Mouse (Mus musculus) urinary bladder, adult 2 months (tissue): ENCODE data around the gene Src. TPM values are rescaled to one million over a fixed set of nuclear protein-coding genes. Genes with fewer than 3 reads are reported as not detected.

ENCODE experiments used
- DNase-seq: peaks from one replicate; pipeline ENCODE4 v3.0.0; 2022; ENCODE audit warnings: low spot score
- polyA plus RNA-seq: library from polyadenylated mRNA; depleted of rRNA; stranded (reverse); fragments of >200 nt; gene quantifications from 2 replicates; pipeline ENCODE4 v1.2.3, GENCODE M21; 2012

The Src gene
- polyA plus RNA-seq, 1 experiment, result 63.4 TPM

DNA sequence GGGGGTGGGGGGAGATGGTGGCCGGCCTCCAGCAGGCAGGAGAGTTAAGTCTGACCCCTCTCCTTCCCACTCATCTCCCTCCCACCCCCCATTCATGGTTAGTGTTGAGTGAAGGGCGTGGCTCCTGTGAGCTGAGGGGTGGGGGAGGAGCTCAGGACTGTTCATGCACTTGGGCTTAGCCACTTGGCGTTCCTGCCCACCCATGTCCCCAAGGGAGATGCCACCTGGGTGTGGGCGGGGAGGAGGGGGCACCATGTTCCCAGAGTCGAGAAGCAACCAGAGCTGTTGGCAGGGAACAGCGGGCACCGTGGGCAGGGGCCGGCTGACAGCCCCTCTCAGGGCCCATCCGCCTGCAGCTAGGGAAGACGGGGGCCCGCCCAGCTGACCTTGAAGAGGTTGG lies 18.3 kb downstream of the Src start:
- no peak for DNase-seq

DNA sequence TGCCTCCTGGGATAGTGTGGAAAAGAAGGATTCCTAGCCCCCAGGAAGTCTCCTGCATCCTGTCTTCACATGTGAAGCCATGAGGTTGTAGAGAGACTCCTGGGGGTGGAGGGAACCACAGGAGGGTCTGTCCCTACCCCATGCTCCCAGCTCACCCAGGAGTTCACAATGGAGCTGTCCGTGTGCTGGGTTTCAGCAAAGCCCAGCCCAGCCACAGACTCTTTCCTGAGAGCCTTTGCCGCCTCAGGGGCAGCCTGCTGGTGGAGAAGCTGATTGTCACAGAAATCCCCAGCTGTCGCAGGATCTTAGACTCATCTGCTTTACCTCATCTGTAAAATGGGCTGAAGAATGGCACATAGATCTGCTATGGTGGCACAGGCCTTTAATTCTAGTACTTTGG lies 18.9 kb downstream of the Src start:
- DNase-seq, result no peak

DNA sequence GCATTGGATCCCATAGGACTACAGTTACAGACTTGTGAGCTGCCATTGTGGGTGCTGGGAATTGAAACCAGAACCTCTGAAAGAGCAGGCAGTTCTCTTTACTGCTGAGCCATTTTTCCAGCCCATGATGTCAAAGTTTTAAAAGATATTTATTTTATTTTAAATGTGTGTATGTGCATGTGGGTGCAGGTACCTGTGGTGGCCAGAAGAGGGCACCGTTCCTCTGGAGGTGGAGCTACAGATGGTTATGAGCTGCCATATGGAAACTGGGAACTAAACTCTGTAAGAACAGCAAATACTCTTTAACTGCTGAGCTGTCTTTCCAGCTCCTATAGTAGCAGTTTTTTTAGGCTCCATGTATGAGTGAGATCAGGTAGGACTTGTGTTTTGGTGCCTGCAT lies 23.1 kb downstream of the Src start:
- DNase-seq, result no peak

DNA sequence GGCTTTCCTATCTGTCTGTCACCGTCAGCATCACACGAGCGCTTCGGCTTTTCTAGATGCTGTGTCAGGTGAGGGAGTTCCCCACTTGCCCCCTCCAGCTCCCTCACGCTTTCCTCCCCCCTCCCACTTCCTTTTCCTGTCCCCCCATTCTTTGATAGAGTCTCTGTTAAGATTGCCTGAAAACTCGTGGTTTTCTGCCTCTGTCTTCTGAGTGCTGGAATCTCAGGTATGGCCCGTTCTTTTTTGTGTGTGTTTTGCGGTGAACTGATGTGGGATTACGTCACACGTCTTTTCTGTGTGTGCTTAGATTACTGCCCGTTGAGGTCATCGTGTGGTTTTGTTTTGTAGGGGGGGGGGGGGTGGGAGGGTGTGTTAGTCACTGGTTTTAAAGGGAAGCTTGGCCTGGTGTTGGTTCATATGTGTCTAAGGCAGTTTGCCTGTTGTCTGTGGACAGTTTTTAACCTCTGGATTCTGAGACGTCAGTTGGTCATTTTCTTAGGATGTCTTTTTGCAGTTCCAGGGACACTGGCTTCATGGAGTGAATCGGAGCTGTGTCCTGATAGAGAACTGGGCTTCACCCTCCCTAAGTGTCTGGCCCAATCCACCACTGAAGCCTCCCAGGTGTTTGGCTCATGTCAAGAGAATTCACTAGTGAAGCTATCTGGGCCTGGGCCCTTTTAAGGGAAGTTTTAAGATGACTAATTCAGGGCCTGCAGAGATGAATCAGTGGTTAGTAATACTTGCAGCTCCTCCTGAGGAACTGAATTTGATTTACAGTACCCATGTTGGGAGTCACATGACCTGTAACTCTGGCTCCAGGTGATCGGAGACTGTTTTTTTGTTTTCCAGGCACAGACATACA lies 29.3 kb downstream of the Src start:
- DNase-seq, result no peak

DNA sequence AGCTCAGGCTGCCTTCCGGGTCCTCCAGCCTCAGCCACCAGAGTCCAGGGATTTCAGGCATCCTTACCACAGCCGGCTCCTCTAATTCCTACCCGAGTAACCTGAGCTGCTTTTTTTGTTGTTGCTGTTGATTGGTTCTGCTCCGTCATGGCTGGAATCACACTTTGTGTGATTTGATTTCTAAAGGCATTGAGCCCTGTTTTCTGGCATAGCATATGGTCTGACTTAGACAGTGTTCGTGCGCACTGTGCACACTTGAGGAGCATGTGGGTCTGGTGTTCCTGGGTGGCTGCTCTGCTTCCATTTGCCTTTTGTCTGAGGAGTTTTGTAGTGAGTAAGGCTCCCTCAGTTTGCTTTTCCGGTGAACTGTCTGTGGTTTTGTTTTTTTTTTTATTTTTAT lies 30.1 kb downstream of the Src start:
- DNase-seq, result no peak

DNA sequence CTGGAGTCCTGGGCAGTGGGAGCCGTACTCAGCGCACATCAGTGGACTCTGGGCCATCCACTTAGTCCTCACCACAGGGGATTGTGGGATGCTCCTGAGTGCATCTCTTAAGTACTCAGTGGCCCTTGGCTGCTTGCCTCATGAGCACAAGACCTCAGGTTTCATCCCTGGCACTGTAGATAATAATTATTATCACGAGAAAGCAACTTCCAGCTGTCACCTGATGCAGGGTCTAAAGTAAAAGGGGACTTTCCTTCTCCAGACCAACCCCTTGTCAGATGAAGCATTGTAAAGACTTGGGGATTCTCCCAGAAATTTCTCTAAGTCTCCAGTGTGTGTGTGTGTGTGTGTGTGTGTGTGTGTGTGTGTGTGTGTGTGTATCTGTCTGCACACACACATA lies 32.7 kb downstream of the Src start:
- no peak for DNase-seq

DNA sequence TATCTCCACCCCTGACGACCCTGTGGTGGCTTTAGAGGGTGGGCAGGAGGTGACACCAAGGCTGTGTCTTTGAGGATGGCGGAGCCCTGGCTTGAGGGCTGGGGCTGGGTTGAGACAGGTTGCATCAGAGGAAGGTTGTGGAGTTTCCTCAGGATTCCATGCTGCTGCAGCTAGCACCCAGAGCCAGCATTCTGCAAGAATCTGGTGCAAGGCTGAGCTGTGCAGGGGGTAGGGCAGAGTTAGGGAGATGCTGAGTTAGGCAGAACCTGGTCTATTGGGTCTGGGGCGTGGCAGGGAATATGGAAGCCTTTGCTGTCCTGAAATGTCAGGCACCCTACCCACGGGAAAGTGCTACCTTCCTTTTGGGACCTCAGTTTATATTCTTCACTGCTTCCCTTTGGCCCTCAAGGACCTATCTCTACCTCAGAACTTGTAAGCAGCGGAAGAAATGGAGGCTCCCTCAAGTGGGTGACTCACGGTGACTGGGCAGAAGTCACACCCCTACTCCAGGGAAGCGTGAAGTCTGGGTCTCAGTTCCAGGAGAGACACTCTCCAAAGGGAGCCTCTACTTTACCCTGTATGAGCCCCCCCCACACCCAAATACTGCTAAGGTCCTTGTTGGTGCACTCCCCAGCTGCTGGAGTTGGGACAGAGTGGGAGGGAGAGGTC lies 33.3 kb downstream of the Src start:
- DNase-seq, result no peak

DNA sequence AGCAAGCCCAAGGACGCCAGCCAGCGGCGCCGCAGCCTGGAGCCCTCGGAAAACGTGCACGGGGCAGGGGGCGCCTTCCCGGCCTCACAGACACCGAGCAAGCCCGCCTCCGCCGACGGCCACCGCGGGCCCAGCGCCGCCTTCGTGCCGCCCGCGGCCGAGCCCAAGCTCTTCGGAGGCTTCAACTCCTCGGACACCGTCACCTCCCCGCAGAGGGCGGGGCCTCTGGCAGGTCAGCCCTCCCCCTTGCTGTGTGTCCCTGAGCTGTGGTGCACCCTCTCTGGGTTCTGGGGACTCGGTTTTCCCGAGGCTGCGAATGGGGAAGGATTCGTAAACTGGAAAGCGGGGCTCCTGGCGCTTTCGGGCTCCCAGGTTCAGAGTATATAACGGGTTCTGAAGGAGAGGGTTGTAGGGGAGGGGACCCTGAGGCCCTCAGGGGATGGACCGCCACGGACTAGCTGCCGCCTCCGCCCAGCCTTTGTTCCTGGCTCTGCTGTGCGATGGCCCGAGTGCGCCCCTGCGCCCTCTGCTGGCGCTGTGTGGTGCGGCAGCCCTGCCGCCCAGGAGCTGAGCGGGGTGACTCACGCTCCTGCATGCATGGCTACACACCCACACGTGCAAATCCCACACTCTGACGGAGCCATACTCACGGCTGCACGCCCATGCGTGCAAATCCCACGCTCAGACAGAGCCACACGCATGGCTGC lies 39.0 kb downstream of the Src start:
- peak; percentile 93 for DNase-seq

DNA sequence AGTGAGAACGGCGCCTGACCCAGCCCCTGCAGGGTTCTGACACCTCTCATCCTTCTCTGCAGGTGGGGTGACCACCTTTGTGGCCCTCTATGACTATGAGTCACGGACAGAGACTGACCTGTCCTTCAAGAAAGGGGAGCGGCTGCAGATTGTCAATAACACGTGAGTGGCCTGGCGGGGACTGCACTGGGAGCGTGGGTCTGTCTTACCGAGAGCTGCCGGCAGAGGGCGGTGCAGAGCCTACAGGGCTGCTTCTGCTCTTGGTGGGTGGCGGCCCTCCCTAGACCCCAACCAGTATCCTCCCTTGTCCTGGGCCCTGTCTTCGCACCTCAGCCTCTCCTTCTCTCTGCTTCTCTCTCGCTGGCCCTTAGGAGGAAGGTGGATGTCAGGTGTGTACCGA lies 40.2 kb downstream of the Src start:
- peak; percentile 77 for DNase-seq

DNA sequence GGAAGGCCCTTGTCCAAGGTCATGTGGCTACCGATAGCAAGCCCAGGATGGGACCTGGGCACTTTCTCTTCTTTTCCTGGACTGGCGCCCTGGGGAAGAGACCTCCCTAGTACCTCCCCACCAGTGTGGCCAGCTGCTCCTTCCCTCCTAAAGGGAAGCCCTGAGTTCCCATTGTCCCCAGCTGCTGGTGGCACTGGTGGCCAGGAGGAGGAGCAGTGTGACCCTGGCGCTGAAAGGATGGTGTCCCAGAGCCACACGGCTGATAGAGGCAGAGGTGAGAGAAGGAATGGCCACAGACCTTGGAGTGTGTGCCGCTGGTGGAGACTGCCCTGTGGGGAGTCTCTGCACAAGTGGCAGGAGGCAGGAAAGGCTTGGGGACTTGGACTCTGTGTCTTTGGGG lies 41.5 kb downstream of the Src start:
- DNase-seq, result no peak

DNA sequence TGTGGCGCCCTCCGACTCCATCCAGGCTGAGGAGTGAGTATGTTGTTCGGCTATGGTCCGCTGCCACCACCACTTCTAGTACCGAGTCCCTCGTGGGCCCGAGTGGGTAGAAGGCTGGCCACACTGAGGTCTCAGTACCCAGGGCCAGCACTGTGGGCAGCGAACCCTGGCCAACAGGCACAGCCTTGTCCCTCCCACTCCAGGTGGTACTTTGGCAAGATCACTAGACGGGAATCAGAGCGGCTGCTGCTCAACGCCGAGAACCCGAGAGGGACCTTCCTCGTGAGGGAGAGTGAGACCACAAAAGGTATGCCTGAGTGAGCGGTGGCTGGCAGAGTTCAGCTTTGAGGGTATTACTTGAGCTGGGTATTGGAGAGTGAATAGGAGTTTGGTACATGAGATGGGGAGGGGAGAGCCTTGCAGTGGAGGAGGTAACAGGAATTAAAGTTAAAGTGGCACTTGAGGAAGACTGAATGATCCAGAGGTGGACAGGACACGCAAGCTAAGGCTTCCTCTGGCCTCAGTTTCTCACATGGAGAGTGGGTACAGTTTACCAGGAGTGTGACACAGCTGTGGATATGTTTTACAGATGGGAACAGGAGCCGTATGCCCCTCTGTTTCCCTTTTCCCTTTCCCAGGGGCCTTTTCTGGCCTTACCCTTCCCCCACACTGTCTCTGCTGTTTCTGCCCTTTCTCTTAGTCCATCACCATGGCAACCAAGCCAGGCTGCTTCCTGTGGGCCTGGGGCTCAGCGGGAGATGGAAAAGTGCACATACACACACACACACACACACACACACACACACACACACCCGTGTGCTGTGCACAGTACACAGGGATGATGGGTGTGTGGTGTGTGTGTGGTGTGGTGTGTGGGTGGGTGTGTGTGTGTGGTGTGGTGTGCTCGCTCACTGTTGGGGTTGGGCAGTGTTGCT lies 44.8 kb downstream of the Src start:
- DNase-seq, result no peak

DNA sequence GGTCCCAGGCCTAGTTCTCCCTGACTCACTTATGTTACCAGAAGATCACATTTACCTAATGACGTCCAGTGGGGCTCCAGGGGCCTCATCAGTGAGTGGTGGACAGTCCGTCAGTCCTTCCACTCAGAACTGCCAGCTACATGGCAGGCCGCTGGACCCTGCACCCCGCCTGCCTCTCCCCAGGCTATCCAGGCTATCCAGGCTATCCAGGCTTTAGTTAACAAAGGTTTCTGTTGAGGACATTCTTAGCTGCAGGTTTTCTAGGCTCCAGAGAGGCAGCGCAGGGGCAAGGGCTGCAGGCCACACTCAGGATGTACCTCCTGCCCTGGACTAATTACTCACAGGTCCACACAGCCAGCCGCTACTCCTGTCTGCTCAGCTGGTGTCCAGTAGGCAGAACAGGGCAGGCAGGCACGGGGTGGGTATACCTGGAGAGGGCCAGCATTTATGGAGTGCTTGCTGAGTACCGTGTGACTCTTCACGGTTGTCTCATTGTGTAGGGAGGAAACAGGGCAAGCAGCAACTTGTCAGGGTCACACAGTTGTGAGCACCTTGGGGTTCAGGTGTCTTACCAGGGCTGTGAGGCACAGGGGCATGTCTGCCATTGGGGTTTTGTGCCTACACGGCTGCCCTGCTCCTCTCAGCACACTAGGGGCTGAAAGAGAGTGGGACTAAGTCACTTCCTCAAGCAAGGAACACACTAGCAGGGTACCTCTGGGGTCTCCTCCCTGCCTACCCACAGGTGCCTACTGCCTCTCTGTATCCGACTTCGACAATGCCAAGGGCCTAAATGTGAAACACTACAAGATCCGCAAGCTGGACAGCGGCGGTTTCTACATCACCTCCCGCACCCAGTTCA lies 45.9 kb downstream of the Src start:
- DNase-seq, result no peak

DNA sequence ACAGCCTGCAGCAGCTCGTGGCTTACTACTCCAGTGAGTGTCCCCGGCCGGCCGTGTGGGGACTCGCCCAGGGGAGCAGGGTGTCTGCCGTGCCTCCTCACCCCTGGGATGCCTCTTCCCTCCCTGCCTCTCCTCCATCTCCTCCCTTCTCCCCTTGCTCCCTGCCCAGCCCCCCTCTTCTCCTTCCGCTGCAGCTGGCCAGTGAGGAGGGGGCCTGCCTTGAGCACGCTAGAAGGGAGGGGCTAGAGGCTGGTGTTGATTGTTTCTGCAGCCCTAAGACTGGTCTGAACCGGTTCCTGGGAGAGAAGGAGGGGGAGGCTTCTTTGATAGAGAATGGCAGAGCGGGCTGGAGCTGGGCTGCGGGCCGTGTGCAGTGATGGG lies 46.5 kb downstream of the Src start:
- no peak for DNase-seq

DNA sequence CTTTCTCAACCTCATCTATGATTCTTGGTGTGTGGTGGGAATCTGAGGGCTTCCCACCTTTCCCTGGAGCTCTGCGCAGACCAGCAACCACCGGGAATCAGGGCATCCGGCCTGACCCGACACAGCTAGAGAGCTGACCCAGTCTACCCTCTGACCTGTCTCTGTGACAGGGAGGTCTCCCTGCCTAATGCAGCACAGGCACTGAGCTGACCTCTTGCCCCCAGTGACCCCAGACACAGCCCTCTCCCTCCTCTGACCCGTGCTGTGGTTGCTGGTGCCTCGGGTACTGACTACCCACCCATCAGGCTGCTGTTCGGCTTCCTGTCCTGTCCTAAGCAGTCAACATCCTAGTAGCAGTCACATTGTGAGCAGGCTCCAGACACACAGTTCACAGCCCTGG lies 48.6 kb downstream of the Src start:
- no peak for DNase-seq

DNA sequence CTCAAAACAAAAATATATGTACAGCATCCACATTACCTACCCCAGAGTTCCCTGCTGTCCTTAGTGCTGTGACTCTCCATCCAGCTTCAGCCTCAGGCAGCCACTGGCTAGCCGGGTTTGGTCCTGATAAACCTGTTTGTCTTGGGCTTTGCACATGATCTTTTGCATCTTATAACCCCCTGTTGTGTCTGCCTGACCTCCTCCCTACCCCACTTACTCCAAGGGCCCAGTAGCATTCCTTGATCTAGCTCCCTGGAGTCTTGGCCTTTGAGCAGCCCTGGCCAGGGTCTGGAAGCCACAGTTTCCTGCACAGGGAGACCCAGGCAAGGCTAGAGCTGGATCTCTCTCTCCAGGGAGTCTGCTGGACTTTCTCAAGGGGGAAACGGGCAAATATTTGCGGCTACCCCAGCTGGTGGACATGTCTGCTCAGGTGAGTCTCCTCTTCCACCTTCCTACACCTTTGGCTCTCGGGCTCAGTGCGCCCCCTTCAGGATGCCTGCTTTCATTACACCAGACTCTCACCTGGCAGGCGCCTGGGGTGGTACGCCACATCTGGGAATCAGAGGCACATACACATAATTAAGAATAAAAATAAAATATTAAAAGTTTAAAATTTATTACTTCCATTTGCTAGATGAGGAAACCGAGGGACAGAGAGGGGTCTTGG lies 50.0 kb downstream of the Src start:
- peak; percentile 61 for DNase-seq

DNA sequence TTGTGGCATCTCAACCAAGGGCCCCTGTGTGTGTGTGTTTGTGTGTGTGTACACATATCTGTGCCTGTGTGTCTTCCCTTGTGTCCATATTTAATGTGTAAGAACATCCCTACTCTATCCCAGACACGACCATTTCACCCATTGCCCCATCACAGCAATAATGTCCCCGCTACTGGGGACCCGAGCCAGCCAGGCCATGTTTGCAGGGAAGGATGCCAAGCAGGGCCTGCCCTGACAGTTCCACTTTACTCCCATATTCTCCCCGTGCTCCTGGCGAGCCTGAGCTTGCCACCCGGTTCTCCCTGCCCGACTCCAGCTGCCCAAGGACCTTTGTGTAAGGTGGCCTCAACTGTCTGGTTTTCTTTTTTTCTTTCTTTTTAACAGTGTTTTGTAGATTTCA lies 53.0 kb downstream of the Src start:
- DNase-seq, result no peak

DNA sequence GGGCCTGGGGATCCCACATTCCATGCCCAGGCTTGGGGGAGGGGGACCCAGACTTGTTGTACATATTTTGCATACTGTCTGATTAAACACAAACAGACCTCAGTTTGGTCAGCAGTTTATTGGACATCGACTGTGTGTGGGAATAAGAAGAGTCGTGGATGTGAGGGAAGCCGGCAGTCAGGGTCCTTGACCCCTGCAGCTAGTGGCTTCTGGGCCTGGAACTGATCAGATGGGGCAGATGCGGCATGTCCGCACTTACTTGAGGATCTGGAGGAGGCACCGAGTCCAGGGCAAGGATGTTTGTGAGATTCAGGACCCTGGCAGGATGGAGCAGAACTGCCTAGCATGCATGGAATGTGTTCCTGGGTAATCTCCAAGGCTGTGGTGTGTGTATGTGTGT lies 53.5 kb downstream of the Src start:
- DNase-seq, result no peak

DNA sequence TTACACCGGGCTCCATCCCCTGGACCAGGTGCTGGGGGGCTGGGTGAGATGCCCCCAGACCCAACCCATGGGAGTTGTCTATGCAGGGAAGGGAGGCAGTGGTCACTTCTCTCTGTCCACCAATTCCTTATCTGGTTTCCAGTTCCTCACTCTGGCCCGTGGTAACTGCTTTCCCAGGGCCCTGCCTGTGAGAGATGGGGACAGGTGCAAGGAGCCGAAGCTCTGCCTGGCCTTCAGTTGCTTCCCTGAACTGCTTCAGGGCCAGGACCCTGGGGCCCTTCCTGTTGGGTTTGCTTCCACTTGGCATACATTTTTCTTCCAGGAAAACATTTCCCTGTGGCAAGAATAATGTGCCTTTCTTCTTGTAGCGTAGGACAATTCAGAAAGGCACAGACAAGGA lies 54.2 kb downstream of the Src start:
- no peak for DNase-seq

DNA sequence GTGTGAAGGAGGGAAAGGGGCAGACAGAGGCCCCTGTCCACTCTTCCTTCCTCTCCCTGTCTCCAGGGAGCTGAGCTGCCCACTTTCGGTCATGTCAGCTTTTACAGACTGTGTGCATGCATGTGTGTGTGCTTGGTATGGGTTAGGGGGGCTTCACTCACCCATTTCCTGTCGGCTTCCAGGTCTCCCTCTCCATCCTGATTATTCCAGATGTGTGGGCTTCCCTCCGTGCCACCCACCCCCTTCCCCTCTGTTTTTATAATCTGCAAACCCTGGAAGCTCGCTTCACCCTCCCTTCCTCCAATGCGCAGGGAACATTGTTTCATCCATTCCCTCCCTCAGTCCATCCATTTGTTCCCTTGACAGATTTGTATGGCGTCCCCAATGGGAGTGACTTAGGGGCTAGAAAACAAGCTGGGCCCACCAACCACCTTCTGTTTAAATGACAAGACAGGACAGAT lies 56.1 kb downstream of the Src start:
- DNase-seq, result no peak
